Mouse (Mus musculus): ENCODE measurements around the gene Lrrc4b. TPM values are rescaled to one million over a fixed set of nuclear protein-coding genes. Genes with fewer than 3 reads are reported as not detected.

Lrrc4b gene
- total RNA-seq, 2 experiments from 2014 or later, result 336 to 349 TPM

DNA sequence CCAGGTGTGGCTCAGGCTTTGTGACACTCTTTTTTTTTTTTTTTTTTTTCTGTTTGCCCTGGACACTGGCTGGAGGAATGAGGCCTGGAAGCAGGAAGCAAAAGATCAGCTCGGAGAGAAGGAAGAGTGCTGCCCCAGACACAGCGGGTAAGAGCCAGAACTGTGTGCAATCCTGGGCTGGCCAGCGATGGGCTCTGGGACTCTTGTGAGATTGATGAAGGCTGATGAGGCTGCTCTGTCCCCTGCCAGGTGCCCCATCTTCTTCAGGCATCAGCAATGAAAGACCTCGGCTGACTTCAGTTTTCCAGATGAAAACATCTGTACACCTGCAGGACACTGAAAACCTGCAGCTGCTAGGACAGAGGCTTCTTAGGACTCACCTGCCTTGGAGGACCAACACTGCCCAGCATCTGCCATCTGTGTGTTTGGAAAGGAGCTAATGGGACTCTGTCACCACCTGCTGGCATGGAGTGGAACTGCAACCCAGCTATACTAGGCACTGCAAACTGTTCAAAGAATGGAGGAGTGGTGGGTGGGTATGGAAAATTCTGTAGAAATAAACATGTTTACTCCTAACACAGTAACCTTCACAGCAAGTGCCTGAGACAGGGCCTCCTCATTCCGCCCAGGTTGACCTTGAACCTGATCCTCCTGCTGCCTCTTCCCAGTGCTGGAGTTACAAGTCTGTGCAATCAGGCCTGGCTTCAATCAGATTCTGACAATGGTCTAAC, 56.2 kb downstream of the Lrrc4b start:
- DNase-seq (ENCODE audit: low spot score in 2 of 2), result peak in 1 of 2 experiments; percentile 92

DNA sequence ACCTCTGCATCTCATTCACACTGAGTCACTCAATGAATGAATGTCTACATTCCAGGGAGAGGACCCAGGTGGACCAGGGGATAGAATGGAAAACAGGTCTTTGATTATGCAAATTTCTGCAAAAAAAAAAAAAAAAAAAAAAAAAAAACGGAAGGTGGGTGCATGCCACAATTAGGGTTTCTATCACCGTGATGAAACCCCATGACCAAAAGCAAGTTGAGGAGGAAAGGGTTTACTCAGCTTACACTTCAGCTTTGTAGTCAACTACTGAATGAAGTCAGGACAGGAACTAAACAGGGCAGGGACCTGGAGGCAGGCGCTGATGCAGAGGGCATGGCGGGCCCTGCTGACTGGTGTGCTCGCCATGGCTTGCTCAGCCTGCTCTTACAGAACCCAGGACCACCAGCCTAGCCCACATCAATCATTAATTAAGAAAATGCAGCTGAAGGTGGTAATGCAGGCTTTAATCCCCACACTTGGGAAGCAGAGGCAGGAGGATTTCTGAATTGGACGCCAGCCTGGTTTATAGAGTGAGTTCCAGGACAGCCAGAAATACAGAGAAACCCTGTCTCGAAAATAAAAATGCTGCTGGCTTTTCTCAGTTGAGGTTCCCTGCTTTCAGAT, 56.9 kb downstream of the Lrrc4b start:
- peak in 1 of 2 experiments; percentile 9 for DNase-seq (ENCODE audit: low spot score in 2 of 2)

DNA sequence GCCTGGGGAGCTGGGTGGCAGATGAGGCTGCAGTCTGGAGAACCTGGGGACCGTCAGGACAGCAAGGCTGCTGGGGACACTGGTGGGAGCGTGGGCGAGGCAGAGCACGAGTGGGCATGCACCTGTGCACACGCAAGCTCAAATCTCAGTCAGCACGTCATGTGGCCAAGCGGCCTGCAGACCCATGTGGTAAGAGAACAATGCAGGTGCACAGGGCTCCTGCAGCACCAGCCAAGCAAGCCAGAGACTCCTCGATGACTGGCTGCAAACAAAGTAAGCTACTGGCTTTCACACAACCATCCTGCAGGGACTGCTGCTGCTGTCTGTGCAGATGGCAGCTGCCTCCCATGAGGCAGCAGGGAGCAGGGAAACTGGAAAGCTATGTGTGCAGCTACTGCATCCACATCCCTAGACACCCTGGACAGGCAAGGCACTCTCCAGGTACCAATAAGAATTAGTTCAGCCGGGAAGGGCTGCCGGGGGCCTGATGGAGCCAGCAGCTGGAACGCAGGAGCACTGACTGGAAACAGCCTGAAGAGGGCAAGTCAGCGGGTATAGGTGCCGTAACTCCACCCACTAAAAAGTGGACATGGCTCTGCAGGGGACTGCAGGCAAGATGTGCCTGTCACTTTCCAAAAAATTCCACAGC, 58.2 kb downstream of the Lrrc4b start:
- DNase-seq (ENCODE audit: low spot score in 2 of 2), result no peak

DNA sequence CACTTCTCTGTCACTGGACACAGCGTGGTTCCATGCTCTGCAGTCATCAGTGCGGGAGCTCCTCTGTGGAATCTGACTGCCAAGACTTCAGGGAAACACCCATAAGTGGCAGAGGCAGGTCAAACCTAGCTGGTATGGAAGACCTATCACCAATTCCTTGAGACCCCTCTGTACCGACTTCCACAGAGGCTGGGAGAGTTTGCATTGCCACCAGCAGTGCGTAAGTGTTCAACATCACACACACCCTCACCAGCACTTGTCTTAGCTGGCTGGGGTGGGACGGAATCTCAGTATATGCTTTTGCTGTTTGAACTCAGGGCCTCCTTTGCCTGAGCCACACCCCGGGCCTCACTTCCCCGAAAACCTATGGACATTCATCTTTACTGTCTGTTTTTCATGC, 59.1 kb downstream of the Lrrc4b start:
- DNase-seq (ENCODE audit: low spot score in 2 of 2), result no peak

DNA sequence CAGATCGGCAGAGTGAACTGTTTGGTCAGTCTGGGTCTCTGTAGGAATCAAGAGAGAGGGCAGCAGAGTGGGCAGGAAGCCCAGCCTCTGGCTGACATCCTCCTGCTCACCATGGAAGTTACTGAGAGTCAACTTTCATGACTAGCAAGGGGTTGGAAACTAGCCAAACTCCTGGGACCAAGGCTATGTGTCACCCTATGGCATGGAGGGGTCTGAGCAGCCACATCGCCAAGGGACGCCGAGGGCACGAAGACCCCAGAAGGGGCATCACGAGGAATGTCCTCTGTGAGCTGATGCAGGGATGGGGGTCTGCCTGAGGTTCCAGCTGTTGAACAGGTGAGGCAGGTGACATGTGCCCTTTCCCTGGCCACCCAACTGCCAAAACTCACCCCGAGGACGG, 59.7 kb downstream of the Lrrc4b start:
- DNase-seq (ENCODE audit: low spot score in 2 of 2), result no peak

DNA sequence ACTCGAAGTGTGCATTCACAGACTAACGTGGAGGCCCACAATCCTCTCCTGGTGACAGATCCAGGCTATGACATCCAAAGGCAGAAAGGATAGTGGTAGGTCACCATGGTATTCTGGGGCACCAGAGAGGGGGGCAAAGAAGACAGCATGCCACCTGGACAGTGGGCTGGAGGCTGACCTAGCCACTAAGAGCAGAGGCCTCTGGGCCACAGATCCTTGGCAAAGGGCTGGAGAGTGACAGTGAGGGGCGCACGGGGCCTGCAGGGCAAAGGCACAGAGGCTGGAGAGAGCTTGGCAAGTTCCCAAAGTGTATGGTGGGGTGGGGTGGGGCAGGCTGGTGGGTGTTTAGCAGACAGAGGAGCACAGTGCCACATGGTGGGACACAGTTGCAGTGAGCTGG, 61.5 kb downstream of the Lrrc4b start:
- no peak for DNase-seq (ENCODE audit: low spot score in 2 of 2)

DNA sequence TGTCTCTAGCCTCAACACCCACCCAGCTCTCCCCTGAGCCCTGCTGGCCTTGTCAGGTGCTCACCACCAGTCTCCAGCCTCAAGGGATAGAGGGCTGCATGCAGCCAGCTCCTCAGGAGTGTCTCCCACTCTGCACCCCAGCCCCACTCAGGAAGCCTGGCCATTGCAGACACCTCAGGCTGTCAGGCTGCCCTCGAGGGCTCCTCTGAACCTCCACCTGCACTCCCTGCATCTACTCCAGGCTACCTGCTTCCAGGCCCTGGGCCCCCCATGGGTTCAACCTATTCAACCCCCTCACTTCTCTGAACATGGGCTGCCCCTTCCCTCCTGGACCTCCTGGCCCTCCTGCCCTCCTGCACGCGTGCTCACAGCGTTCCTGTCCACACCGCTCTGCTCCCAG, 62.6 kb downstream of the Lrrc4b start:
- DNase-seq (ENCODE audit: low spot score in 2 of 2), result no peak

DNA sequence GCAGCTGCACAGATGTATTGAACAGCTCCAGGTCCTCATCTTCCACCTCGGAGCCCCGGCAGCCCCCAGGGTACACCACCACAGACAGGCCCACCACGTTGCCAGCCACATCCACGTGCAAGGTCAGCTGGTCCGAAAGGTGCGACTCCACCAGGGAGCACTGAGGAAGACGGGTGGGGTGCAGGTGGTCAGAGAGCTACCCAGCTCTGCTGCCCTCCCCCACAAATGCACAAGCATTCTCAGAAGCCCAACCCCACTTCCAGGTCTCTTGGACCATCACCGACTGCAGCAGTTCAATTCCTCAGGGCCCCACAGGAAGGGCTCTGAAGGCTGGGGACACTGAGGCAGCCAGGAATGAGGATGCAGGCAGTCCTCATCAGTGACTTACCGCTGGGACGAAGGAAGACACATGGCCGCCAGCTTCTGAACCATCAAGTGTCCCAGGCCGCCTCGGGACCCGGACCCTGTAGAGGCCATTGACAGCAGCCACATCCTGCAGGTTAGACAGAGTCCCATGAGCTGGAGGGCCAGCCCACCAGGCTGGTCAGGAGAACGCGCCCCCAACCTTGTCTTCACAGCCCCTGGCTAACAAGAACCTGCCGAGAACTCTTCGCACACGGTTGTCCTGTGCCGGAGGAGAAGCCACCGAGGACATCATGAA, 63.5 kb downstream of the Lrrc4b start:
- DNase-seq (ENCODE audit: low spot score in 2 of 2), result no peak

DNA sequence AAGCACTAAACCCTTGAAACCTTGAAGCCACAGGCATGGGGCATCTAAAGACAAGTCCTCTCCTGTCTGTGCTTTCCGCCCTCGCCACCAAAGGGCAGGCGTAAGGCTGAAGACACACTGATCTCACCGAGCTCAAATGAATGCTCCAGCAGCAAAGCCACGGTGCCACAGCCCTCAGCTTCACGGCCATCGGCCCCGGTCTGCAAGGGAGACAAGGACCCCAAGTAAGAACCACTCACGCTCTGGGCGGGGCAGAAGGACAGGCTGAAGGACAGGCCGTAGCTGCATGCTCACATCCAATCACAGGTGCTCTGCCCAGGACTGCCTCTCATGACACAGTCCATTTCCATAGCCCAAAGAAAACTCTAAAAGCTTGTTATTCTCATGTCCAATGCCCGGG, 65.9 kb downstream of the Lrrc4b start:
- DNase-seq (ENCODE audit: low spot score in 2 of 2), result no peak

DNA sequence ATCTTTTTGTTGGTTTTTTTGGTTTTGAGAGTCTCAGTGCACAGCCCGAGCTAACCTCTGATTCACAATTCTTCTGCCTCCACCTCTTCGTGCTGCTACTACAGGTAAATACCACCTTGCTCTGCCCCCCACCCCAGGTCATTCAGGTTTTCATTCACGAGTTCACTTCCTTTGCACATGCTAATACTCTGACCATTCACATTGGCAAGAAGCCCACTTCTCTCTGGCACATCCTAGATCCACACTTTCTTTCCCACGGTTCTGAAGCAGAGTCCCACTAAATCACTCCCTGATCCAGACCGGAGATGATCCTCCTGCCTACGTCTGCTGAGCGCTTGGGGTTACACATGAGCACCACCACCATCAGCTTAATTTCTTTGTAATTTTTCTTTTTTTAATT, 66.3 kb downstream of the Lrrc4b start:
- DNase-seq (ENCODE audit: low spot score in 2 of 2), result no peak

DNA sequence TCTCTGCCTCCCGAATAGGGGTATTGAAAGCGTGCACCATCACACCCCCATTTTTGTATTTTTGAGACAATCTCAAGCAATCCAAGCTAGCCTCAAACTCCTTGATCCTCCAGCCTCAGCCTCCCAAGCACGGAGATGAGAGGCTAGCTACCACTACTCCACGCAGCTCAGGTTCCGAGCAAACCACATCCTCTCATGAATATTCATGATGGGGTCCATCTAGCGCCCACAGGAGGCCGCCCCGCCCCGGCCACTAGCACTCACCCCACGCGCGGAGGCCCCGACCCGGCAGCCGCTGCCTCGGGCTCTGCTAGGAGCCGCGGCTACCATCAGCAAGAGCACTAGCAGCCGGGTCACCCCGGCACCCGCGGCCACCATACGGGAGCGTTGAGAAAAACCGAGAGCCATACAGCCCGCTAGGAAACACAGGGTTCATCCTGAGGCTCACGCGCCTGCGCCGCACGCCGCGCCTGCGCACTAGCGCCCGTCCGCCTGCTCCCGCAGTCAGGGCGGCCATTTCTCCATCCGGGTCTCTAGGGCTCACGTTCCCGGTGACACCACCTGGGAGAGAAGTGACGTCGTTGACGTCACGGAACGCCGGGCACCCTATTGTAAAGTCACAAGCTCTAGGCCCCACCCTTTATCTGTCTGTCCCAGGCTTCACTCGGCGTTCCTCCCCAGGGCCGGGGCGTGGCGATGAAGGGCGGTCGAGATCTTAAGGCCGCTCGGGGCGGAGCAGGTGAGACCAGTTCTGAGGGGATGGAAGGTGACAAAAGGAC, 67.4 kb downstream of the Lrrc4b start, which contains the start of the genes Emc10 and Fam71e1:
Gene Emc10 (minus strand): TSS at position 538 of the 779 bp plus-strand sequence.
Gene Fam71e1 (plus strand): TSS at position 590 of the 779 bp plus-strand sequence.
- DNase-seq (ENCODE audit: low spot score in 2 of 2), result peak; percentile 98 to 99

DNA sequence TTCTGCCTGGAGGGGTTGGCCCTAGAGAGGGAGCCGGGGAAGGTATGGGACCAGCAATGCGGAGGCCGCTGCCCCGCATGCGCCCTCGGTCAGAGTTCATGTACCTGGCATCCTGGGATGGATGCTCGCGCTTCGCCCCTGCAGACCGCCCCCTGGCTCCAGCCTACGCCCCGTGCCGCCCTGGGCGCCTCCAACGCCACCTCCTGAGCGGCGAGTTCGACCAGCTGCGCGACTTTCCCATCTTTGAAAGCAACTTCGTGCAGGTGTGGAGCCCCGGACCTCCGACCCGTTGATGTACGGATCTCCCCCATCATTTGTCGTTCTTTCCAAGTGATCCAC, 67.9 kb downstream of the Lrrc4b start:
- no peak for DNase-seq (ENCODE audit: low spot score in 2 of 2)

DNA sequence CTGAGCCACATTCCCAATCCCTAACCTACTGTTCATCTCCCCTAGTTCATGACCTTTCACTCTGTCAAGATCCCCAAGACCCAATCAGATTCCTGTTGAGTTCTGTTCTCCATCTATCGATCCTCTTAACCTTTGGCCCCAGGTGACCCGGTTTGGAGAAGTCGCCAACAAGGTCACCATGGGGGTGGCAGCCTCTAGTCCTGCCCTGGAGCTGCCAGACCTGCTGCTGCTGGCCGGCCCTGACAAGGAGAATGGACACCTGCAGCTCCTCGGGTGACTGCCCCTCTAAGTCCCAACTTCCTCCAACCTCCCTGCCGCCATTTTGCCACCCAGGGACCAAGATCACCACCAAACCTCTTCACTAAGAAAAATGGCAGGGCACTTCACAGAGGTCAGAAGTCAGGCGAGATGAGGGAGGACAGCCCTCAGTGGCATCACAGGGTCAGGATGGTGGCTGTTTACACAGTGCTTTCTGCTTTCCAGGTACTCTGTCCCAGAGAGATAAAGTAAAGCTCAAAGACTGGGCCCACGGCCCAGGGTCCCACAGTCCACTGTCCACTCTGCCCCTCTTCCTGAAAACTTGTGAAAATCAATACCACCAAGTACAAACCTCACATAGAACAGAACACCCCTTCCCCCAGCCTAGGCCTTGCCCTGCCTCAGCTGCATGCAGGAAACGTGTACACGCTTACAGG, 68.7 kb downstream of the Lrrc4b start:
- DNase-seq (ENCODE audit: low spot score in 2 of 2), result no peak

DNA sequence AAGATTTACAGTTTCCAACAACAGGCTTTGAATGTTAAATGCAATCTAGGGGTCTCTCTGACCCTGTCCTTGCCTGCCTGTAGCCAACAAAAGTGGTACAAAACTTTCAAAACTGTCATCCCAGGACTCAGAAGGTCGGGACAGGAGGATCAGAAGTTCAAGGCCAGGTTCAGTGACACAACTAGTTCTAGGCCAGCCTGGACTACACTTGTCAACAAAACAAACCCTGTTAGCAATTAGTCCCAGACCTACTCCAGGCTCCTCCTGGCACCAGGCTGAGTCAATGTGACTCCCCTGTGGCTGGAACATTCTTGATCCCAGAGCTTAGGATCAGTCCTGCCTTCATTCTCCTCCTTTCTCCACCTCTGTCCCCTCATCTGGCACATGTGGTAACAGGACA, 70.1 kb downstream of the Lrrc4b start:
- DNase-seq (ENCODE audit: low spot score in 2 of 2), result no peak

DNA sequence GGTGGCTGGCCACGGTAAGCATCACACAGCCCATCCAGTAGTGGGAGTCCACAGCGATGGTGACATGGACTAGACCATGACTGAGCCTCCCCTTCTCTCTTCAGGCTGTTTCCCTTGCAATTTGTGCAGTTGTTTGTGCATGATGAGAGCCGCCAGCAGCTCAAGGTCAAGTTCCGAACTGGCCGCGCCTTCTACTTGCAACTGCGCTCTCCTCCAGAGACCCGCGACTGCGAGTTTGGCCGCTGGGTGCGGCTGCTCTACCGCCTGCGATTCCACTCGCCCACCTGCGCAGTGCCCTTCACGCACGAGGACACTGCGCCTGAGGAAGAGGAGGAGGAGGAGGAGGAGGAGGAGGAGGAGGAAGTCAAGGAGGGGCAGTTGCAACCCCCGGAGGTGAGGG, 71.2 kb downstream of the Lrrc4b start:
- no peak for DNase-seq (ENCODE audit: low spot score in 2 of 2)

DNA sequence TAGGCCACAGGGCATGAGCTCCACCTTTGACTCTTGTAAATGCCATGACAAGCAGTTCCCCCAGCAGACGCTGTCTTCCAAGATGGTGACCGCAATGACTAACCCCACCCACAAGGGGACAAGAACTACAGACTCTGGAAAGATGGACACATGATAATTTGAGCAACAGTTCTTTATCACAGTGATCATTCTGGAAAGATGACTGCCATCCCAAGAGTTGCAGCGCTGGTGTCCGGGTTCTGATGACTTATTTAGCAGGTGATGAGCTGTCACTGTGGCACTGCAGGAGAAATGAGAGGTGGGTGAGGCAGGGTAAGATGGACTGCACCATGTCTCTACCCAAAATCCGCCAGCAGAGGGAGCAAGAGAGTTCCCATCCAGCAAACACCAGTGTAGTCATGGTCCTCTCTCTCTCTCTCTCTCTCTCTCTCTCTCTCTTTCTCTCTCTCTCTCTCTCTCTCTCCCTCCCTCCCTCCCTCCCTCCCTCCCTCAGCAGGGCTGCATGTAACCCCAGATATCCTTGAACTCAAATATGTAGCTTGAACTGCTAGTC, 72.8 kb downstream of the Lrrc4b start:
- DNase-seq (ENCODE audit: low spot score in 2 of 2), result peak; percentile 59 to 84

DNA sequence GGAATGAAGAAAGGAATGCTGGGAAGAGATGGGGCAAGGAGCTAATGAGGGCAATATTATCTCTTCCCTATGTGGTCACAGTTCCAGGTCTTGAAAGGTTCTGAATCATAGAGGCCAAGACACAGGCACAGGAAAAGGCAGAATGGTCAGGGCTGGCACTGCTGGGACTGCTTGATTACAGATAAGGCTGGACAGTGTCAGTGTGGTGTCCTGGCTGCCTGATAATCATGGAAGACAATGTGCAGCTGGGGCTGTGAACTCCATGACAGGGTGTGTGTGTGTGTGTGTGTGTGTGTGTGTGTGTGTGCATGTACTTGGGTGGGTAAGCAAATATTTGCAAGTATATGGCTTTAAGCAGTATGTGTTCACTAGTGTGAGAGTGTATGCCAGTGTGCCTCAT, 78.7 kb downstream of the Lrrc4b start:
- no peak for DNase-seq (ENCODE audit: low spot score in 2 of 2)
